Mouse (Mus musculus) MEL (cell line): ENCODE data around the gene Tnfsf11.

Experiments used
- CHD2 ChIP-seq: IDR thresholded peaks from 2 replicates; pipeline ENCODE4 v1.6.1; 2011; ENCODE audit warnings: low read length, improper control_type of control experiment
- CTCF ChIP-seq, 3 experiments: IDR thresholded peaks in 2 of 3; conservative IDR thresholded peaks in 1 of 3; 2 replicates each; pipeline ENCODE4 v1.5.1; 2011 to 2012; ENCODE audit warnings: low read length in 3 of 3, low read depth in 2 of 3, mild to moderate bottlenecking in 2 of 3, improper control_type of control experiment in 1 of 3, inconsistent platforms in 1 of 3, mixed read lengths in 1 of 3, moderate library complexity in 1 of 3; ENCODE audit not compliant: control insufficient read depth in 1 of 3, insufficient read depth in 1 of 3, poor library complexity in 1 of 3, severe bottlenecking in 1 of 3
- E2F4 ChIP-seq: IDR thresholded peaks from 2 replicates; pipeline ENCODE4 v1.6.1; 2011; ENCODE audit warnings: low read depth, low read length, improper control_type of control experiment, borderline replicate concordance
- ETS1 ChIP-seq: IDR thresholded peaks from 2 replicates; pipeline ENCODE4 v1.6.1; 2012; ENCODE audit warnings: low read depth, mild to moderate bottlenecking, inconsistent platforms, low read length, improper control_type of control experiment, moderate library complexity
- GATA1 ChIP-seq: IDR thresholded peaks from 2 replicates; pipeline ENCODE4 v1.6.1; 2011; ENCODE audit warnings: low read depth, low read length, improper control_type of control experiment
- POLR2A ChIP-seq, 2 experiments: IDR thresholded peaks; 2 replicates each; pipeline ENCODE4 v1.6.1; 2011 to 2012; ENCODE audit warnings: low read length in 2 of 2, mild to moderate bottlenecking in 2 of 2, control low read depth in 1 of 2, improper control_type of control experiment in 1 of 2, low read depth in 1 of 2, moderate library complexity in 1 of 2; ENCODE audit not compliant: control insufficient read depth in 1 of 2, insufficient read depth in 1 of 2, poor library complexity in 1 of 2
- USF1 ChIP-seq: IDR thresholded peaks from 2 replicates; pipeline ENCODE4 v1.6.1; 2014; ENCODE audit warnings: low read depth, mild to moderate bottlenecking, inconsistent platforms, low read length, improper control_type of control experiment, moderate library complexity

DNA sequence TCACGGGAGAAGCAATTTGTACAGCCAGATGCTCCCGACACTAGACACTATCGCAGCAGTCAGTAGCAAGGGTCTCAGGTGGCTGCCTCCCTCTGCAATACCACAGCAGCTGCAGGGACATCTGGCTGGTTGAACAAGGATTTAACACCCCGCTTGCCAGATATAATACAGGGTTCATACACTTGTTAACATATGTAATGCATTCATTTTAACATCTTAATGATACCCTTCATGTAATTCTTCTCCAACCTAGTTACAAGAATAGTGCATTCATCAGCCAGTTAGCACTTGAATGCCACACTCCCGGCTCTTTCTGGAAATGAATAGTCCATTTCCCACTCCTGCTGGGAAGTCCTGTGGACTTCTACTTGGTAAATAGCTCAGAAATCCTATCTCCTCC lies 18.9 kb downstream of the Tnfsf11 start:
- TF ChIP-seq GATA1 = no peak
- no peak for TF ChIP-seq USF1
- no peak for TF ChIP-seq CHD2
- no peak for TF ChIP-seq POLR2A (IDR thresholded peaks at IDR 0.05; ENCODE audit: control insufficient read depth in 1 of 2, insufficient read depth in 1 of 2, low read depth in 1 of 2, low read length in 2 of 2, poor library complexity in 1 of 2)
- TF ChIP-seq ETS1 = no peak
- no peak for TF ChIP-seq E2F4
- no peak for TF ChIP-seq CTCF (IDR thresholded peaks at IDR 0.05 in 2 of 3, conservative IDR thresholded peaks at IDR 0.05 in 1 of 3; ENCODE audit: control insufficient read depth in 1 of 3, insufficient read depth in 1 of 3, low read depth in 2 of 3, low read length in 3 of 3, poor library complexity in 1 of 3, severe bottlenecking in 1 of 3)
